Mouse (Mus musculus) G1E (cell line): Measurements from ENCODE around the gene Rhot1. TPM values are rescaled to one million over a fixed set of nuclear protein-coding genes. Genes with fewer than 3 reads are reported as not detected.

Source experiments
- ATAC-seq: 2 replicates; pipeline ENCODE4 v1.8.0; 2016; ENCODE audit warnings: mild to moderate bottlenecking; ENCODE audit not compliant: insufficient number of reproducible peaks, poor library complexity, low FRiP score, severe bottlenecking; ENCODE audit errors: extremely low read depth
- DNase-seq: peaks from one replicate; pipeline ENCODE4 v3.0.0; 2012; ENCODE audit warnings: low spot score
- H3K27me3 ChIP-seq: 2 replicates; pipeline ENCODE4 v1.6.1; 2012; ENCODE audit warnings: mild to moderate bottlenecking, low read length, inconsistent platforms; ENCODE audit not compliant: insufficient read depth
- H3K36me3 ChIP-seq: replicated peaks from 2 replicates; pipeline ENCODE3; 2012; ENCODE audit warnings: mild to moderate bottlenecking, inconsistent platforms
- H3K4me1 ChIP-seq: 2 replicates; pipeline ENCODE4 v1.6.1; 2012; ENCODE audit warnings: low read depth, low read length, inconsistent platforms, mixed read lengths; ENCODE audit not compliant: insufficient read depth
- H3K4me3 ChIP-seq: 2 replicates; pipeline ENCODE4 v1.5.1; 2012; ENCODE audit warnings: low read depth, mild to moderate bottlenecking, inconsistent platforms, low read length, moderate library complexity, mixed read lengths
- H3K9me3 ChIP-seq: replicated peaks from 2 replicates; pipeline ENCODE4 v1.6.1; 2012; ENCODE audit warnings: inconsistent platforms
- CTCF ChIP-seq: IDR thresholded peaks from 2 replicates; pipeline ENCODE4 v1.5.1; 2012; ENCODE audit warnings: low read depth, low read length, inconsistent platforms, mixed read lengths
- GATA1 ChIP-seq: IDR thresholded peaks from 2 replicates; pipeline ENCODE4 v1.6.1; 2012; ENCODE audit warnings: borderline replicate concordance, low read length, inconsistent platforms, mixed read lengths
- GATA2 ChIP-seq: IDR thresholded peaks from 2 replicates; pipeline ENCODE4 v1.6.1; 2012; ENCODE audit warnings: low read depth, low read length, inconsistent platforms, borderline replicate concordance
- POLR2AphosphoS5 ChIP-seq: IDR thresholded peaks from 2 replicates; pipeline ENCODE4 v1.6.1; 2012; ENCODE audit warnings: low read depth, low read length, inconsistent platforms; ENCODE audit not compliant: insufficient replicate concordance
- TAL1 ChIP-seq: conservative IDR thresholded peaks from 2 replicates; pipeline ENCODE4 v1.6.1; 2012; ENCODE audit warnings: low read depth, low read length, inconsistent platforms, mixed read lengths
- polyA plus RNA-seq: library from polyadenylated mRNA; stranded (reverse); fragments of >175 nt; gene quantifications from 2 replicates; pipeline ENCODE4 v1.2.3, GENCODE M21; 2012
- total RNA-seq, 2 experiments: library from RNA; stranded (forward) in 1 of 2; stranded (reverse) in 1 of 2; fragments of 200-1000 nt in 1 of 2; fragments of >200 nt in 1 of 2; fragmentation: Nextera tagmentation in 1 of 2; gene quantifications; 2 replicates each; pipeline ENCODE4 v1.2.3; 2014 to 2017

The Rhot1 gene
- total and polyA plus RNA-seq, 3 experiments, result 5.3 to 80.3 (median 64.8) TPM

- Histone ChIP-seq H3K4me3 (no peak overlapping the region), H3K36me3 (no peaks in the 10 kb centered on the region), H3K9me3 (no peaks in the 10 kb centered on the region), H3K27me3 (peaks cover 15% of the 10 kb centered on the region), H3K4me1 (no peaks in the 10 kb centered on the region)
- DNase-seq (peak; percentile 9), ATAC-seq (no peak)
- TF ChIP-seq GATA1 (no peak), TAL1 (no peak), POLR2AphosphoS5 (no peak), GATA2 (no peak), CTCF (no peak)
Observed at GRCm38 (mm10) chr11:80312565-80312964, 103.7 kb downstream of the Rhot1 start.

DNA sequence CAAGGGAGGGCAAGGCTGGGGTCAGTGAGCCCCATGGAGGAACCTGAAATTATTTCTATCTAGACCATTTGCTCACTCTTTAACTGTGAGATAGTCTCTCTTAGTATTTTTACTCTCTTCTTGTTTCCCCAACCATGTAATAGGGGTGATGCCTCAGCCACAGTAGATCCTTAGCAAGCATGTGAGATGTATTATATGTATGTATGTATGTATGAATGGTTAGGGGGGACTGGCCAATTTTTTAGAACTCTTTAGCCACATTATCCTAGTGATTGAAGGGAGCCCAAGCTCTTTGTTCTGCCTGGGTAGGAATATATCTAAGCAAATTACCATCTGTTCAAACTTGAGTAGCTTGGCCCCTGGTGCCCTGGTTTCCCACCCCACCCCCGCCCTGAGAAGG lies 104.6 kb downstream of the Rhot1 start:
- H3K4me1 ChIP-seq, result no peaks in the 10 kb centered on the region
- no peaks in the 10 kb centered on the region for H3K36me3 ChIP-seq
- peaks cover 15% of the 10 kb centered on the region for H3K27me3 ChIP-seq
- no peak for DNase-seq
- no peaks in the 10 kb centered on the region for H3K9me3 ChIP-seq
- no peak for TF ChIP-seq POLR2AphosphoS5
- no peak for TF ChIP-seq CTCF
- TF ChIP-seq GATA2, result no peak
- no peak for TF ChIP-seq TAL1
- no peak for TF ChIP-seq GATA1
- no peak for ATAC-seq
- no peak overlapping the region for H3K4me3 ChIP-seq

DNA sequence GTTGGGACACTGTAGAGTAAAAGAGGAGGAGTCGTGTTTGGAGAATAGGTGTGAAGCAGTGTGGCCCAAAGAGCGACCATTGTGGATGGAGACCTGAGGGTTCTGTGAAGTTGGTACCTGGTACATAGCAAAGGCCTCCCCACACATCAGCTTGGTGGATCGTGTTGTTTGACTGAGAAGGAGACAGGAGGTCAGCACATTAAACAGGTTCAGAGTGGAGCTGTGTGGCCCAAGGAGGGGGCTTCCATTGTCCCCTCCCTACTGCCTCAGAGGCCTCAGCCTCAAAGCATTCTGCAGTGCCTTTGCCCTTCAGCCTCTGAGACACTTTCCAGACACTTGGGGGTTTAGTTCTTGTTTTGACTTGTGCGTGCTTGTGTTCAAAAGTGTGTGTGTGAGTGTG lies 105.1 kb downstream of the Rhot1 start:
- H3K4me1 ChIP-seq, result no peaks in the 10 kb centered on the region
- H3K36me3 ChIP-seq, result no peaks in the 10 kb centered on the region
- no peak overlapping the region for H3K4me3 ChIP-seq
- H3K9me3 ChIP-seq, result no peaks in the 10 kb centered on the region
- no peak for DNase-seq
- ATAC-seq, result no peak
- H3K27me3 ChIP-seq, result peaks cover 15% of the 10 kb centered on the region
- TF ChIP-seq TAL1, result no peak
- TF ChIP-seq GATA1, result no peak
- no peak for TF ChIP-seq POLR2AphosphoS5
- TF ChIP-seq GATA2, result no peak
- TF ChIP-seq CTCF, result no peak

DNA sequence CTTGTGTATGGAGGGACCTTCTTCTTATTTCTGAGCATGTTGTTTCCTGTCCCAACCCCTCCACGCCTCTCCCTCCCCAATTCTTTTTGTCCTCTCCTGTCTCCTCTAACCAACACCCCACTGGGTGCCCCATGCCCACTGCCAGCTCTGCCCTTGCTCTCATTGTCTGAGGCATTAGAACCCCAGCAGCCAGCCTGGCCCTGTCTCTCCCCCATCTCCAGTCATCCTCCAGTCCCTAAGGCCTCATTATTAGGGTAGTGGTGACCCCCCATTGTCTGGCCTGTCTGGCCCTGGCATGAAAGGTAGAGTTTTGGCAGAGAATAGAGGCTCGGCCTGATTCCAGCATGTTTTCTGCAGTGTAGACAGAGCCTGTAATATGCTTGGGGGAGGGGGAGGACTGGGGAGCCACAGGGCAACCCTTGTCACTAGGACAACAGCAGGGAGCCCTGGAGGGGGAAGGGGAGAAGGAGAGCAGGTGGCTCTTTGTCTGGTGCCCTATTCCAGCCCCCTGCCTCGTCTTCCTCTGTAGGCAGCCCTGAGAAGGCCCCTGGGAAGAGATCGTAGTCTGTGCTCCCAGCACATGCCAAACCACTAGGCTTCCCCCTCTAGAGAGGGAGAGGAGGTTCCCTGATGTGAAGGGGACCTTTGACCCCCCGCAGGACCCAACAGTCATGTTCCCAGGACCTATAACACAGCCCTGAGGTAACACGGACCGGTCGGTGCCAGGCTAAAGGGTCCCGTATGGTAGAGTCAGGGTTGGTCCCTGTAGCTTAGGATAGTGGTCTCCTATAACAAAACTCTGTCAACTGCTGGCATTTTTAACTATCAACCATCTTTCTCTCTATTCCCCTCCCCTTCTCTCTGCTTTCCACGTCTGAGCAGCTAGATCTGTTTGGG lies 107.2 kb downstream of the Rhot1 start:
- no peak for DNase-seq
- TF ChIP-seq TAL1 (no peak), GATA2 (no peak), GATA1 (no peak), POLR2AphosphoS5 (no peak), CTCF (no peak)
- ATAC-seq, result no peak
- H3K4me3 ChIP-seq, result no peak overlapping the region
- no peaks in the 10 kb centered on the region for H3K36me3 ChIP-seq
- H3K27me3 ChIP-seq, result peaks cover 17% of the 10 kb centered on the region
- H3K9me3 ChIP-seq, result no peaks in the 10 kb centered on the region
- no peaks in the 10 kb centered on the region for H3K4me1 ChIP-seq

Other genes starting within 250 kb of the Rhot1 start
- 41.9 and 65.5 TPM in 2 replicates for gene Utp6, start 246.6 kb upstream of the Rhot1 start, total RNA-seq (2014; fragmentation: Nextera tagmentation)
- 118 and 126 TPM in 2 replicates for gene Utp6, start 246.6 kb upstream of the Rhot1 start, total RNA-seq (2017)
- gene Utp6, start 246.6 kb upstream of the Rhot1 start, polyA plus RNA-seq, result 3.5 and 6.2 TPM in 2 replicates
- gene Suz12, start 215.9 kb upstream of the Rhot1 start, total RNA-seq (2014; fragmentation: Nextera tagmentation), result 300 and 318 TPM in 2 replicates
- gene Suz12, start 215.9 kb upstream of the Rhot1 start, total RNA-seq (2017), result 102 and 131 TPM in 2 replicates
- gene Suz12, start 215.9 kb upstream of the Rhot1 start, polyA plus RNA-seq, result 43.7 and 60.7 TPM in 2 replicates
- 132 and 144 TPM in 2 replicates for gene Crlf3, start 128.0 kb upstream of the Rhot1 start, total RNA-seq (2014; fragmentation: Nextera tagmentation)
- gene Crlf3, start 128.0 kb upstream of the Rhot1 start, total RNA-seq (2017), result 257 and 265 TPM in 2 replicates
- 62.4 and 67.6 TPM in 2 replicates for gene Crlf3, start 128.0 kb upstream of the Rhot1 start, polyA plus RNA-seq
- 88.0 and 98.7 TPM in 2 replicates for gene Atad5, start 119.6 kb upstream of the Rhot1 start, total RNA-seq (2014; fragmentation: Nextera tagmentation)
- 61.9 and 69.2 TPM in 2 replicates for gene Atad5, start 119.6 kb upstream of the Rhot1 start, total RNA-seq (2017)
- gene Atad5, start 119.6 kb upstream of the Rhot1 start, polyA plus RNA-seq, result 6.7 and 7.0 TPM in 2 replicates
- gene Tefm, start 66.8 kb upstream of the Rhot1 start, total RNA-seq (2014; fragmentation: Nextera tagmentation), result 15.9 and 16.3 TPM in 2 replicates
- 24.4 and 27.1 TPM in 2 replicates for gene Tefm, start 66.8 kb upstream of the Rhot1 start, total RNA-seq (2017)
- 1.0 and 1.4 TPM in 2 replicates for gene Tefm, start 66.8 kb upstream of the Rhot1 start, polyA plus RNA-seq
- not detected in 2 replicates for gene Adap2, start 54.9 kb upstream of the Rhot1 start, total RNA-seq (2014; fragmentation: Nextera tagmentation)
- not detected in 2 replicates for gene Adap2, start 54.9 kb upstream of the Rhot1 start, total RNA-seq (2017)
- not detected in 2 replicates for gene Adap2, start 54.9 kb upstream of the Rhot1 start, polyA plus RNA-seq
- 9.6 and 10.4 TPM in 2 replicates for gene Rnf135, start 25.2 kb upstream of the Rhot1 start, total RNA-seq (2014; fragmentation: Nextera tagmentation)
- 6.8 TPM in 2 replicates for gene Rnf135, start 25.2 kb upstream of the Rhot1 start, total RNA-seq (2017)
- 4.0 and 5.3 TPM in 2 replicates for gene Rnf135, start 25.2 kb upstream of the Rhot1 start, polyA plus RNA-seq
- not detected in 2 replicates for gene Rhbdl3, start 91.9 kb downstream of the Rhot1 start, total RNA-seq (2014; fragmentation: Nextera tagmentation)
- 0.06 and 0.44 TPM in 2 replicates for gene Rhbdl3, start 91.9 kb downstream of the Rhot1 start, total RNA-seq (2017)
- gene Rhbdl3, start 91.9 kb downstream of the Rhot1 start, polyA plus RNA-seq, result 0.02 TPM in 1 of 2 replicates, not detected in the other
- 14.4 and 18.8 TPM in 2 replicates for gene 5730455P16Rik, start 169.0 kb downstream of the Rhot1 start, total RNA-seq (2014; fragmentation: Nextera tagmentation)
- gene 5730455P16Rik, start 169.0 kb downstream of the Rhot1 start, total RNA-seq (2017), result 13.9 and 14.6 TPM in 2 replicates
- gene 5730455P16Rik, start 169.0 kb downstream of the Rhot1 start, polyA plus RNA-seq, result 3.5 and 4.3 TPM in 2 replicates
- gene Zfp207, start 174.3 kb downstream of the Rhot1 start, total RNA-seq (2014; fragmentation: Nextera tagmentation), result 549 and 561 TPM in 2 replicates
- gene Zfp207, start 174.3 kb downstream of the Rhot1 start, total RNA-seq (2017), result 343 and 359 TPM in 2 replicates
- 15.2 and 55.8 TPM in 2 replicates for gene Zfp207, start 174.3 kb downstream of the Rhot1 start, polyA plus RNA-seq
- gene Psmd11, start 219.6 kb downstream of the Rhot1 start, total RNA-seq (2014; fragmentation: Nextera tagmentation), result 185 and 186 TPM in 2 replicates
- gene Psmd11, start 219.6 kb downstream of the Rhot1 start, total RNA-seq (2017), result 108 and 109 TPM in 2 replicates
- gene Psmd11, start 219.6 kb downstream of the Rhot1 start, polyA plus RNA-seq, result 43.6 and 50.1 TPM in 2 replicates